Mouse (Mus musculus): ENCODE results near the gene Dgkh. TPM values are rescaled to one million over a fixed set of nuclear protein-coding genes. Genes with fewer than 3 reads are reported as not detected.

The Dgkh gene
- polyA plus RNA-seq, 1 experiment from 2014 or later = 0.87 TPM

DNA sequence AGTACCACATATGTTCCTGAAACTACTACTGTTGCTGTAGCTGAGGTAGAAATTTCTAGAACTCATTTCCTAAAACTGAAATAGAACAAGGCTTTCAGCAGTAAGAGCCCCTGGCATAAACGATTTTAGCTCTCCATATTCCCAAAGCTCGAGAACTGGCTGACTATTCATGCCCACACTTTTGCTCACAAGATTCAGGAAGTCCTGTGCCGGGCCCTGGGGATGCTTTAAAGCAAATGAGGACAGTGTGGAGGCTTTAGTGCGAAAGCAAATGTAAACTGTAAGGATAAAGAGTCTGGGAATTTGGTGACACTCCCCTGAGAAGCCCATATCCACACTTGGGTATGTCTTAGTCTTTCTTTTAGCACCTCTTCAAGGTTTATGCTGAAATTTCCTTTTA is 40.0 kb downstream of the Dgkh start:
- no peaks in the 10 kb centered on the region for H3K27me3 ChIP-seq (ENCODE audit: control insufficient read depth, insufficient read depth, low read length)
- H3K9me3 ChIP-seq (ENCODE audit: control insufficient read depth, low read length) = no peaks in the 10 kb centered on the region
- DNase-seq (ENCODE audit: low spot score) (no peak), ATAC-seq (ENCODE audit: insufficient number of reproducible peaks, low FRiP score, low TSS enrichment, low read depth) (no peak)
- WGBS = 69% methylated on average over 4 of the region's 4 CpGs
- H3K27ac ChIP-seq (replicated peaks; ENCODE audit: low read depth, low read length) = no peak overlapping the region
- no peak overlapping the region for H3K4me3 ChIP-seq (ENCODE audit: low read depth, low read length)
- no peak overlapping the region for H3K4me2 ChIP-seq (ENCODE audit: low read depth, severe bottlenecking)
- H3K9ac ChIP-seq (ENCODE audit: low read length) = no peak overlapping the region
- no peaks in the 10 kb centered on the region for H3K36me3 ChIP-seq (ENCODE audit: control insufficient read depth, insufficient read depth, low read length)
- H3K4me1 ChIP-seq (ENCODE audit: control insufficient read depth, insufficient read depth, low read length) = no peaks in the 10 kb centered on the region

DNA sequence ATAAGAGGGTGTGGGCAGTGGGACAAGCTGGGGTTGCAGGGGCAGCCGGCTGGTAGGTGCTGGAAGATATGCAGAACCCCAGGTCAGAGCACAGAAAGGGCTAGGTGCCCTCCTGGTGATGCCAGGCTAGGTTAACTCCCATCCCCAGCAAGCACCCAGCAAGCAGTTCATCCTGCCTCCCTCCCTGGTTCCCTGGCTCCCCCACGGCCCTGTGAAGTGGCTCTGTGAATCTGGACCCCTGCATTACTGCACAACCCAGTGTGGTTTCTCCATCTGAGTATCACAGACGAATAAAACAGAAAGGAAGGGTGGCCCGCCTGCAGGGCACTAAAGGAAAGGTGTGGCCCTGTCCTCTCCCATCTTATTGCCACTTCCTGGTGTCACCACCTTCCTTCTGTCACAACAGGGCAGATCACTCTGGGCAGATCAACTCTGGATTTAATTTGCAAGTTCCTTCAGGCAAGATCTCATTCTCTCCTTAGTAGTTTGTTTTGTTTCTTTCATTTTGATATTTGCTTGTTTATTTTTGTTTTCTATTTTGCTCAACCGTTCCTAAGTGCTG is 40.6 kb downstream of the Dgkh start:
- Histone ChIP-seq H3K4me3 (ENCODE audit: low read depth, low read length) (no peak overlapping the region), H3K9ac (ENCODE audit: low read length) (no peak overlapping the region), H3K4me1 (ENCODE audit: control insufficient read depth, insufficient read depth, low read length) (no peaks in the 10 kb centered on the region), H3K4me2 (ENCODE audit: low read depth, severe bottlenecking) (no peak overlapping the region), H3K9me3 (ENCODE audit: control insufficient read depth, low read length) (no peaks in the 10 kb centered on the region), H3K27ac (replicated peaks; ENCODE audit: low read depth, low read length) (no peak overlapping the region), H3K36me3 (ENCODE audit: control insufficient read depth, insufficient read depth, low read length) (no peaks in the 10 kb centered on the region), H3K27me3 (ENCODE audit: control insufficient read depth, insufficient read depth, low read length) (no peaks in the 10 kb centered on the region)
- DNase-seq (ENCODE audit: low spot score) (no peak), ATAC-seq (ENCODE audit: insufficient number of reproducible peaks, low FRiP score, low TSS enrichment, low read depth) (no peak)
- WGBS = 62% methylated on average over 5 of the region's 5 CpGs

DNA sequence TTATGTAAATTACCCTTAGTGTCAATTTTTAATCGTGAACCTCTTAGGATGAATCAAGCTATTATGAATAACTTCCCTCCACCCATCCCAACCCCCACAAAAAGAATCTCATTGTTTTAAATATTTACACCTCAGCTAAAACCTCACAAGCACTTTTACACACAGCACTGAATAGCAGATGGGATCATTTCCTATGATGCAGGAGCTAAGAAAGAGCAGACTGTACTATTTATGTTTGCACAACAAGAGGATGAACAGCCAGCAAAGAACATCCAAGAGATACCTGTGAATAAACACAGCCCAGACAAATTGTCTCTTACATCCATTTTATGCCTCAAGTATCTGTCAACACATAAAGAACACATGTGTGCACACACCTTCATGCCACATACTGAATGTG is 41.7 kb downstream of the Dgkh start:
- Histone ChIP-seq H3K9me3 (ENCODE audit: control insufficient read depth, low read length) (no peaks in the 10 kb centered on the region), H3K4me3 (ENCODE audit: low read depth, low read length) (no peak overlapping the region), H3K36me3 (ENCODE audit: control insufficient read depth, insufficient read depth, low read length) (no peaks in the 10 kb centered on the region), H3K27me3 (ENCODE audit: control insufficient read depth, insufficient read depth, low read length) (no peaks in the 10 kb centered on the region), H3K27ac (replicated peaks; ENCODE audit: low read depth, low read length) (no peak overlapping the region), H3K4me2 (ENCODE audit: low read depth, severe bottlenecking) (no peak overlapping the region), H3K4me1 (ENCODE audit: control insufficient read depth, insufficient read depth, low read length) (no peaks in the 10 kb centered on the region), H3K9ac (ENCODE audit: low read length) (no peak overlapping the region)
- ATAC-seq (ENCODE audit: insufficient number of reproducible peaks, low FRiP score, low TSS enrichment, low read depth) (no peak), DNase-seq (ENCODE audit: low spot score) (no peak)
- 88% methylated on average over 1 of the region's 1 CpGs for WGBS

DNA sequence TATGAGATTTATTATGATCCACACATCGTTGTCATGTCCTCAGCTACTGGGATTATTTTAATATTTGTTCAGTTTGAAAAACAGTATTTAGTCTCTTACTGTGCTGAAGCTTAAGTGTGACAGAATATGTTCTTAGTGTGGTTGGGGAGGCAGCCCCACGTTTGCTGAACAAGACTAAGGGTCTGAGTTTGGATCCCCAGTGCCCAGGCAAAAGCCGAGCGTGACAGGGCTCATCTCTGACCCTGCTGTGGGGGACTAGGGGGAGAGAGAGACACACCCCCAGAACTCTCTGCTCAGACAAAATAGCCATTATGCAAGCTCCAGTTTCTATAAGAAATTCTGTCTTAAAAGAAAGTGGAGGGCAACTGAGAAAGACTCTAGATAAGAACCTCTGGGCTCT is 42.2 kb downstream of the Dgkh start:
- no peak overlapping the region for H3K4me2 ChIP-seq (ENCODE audit: low read depth, severe bottlenecking)
- ATAC-seq (ENCODE audit: insufficient number of reproducible peaks, low FRiP score, low TSS enrichment, low read depth) (no peak), DNase-seq (ENCODE audit: low spot score) (no peak)
- H3K9me3 ChIP-seq (ENCODE audit: control insufficient read depth, low read length) = no peaks in the 10 kb centered on the region
- no peak overlapping the region for H3K9ac ChIP-seq (ENCODE audit: low read length)
- WGBS = 81% methylated on average over 4 of the region's 4 CpGs
- H3K4me3 ChIP-seq (ENCODE audit: low read depth, low read length) = no peak overlapping the region
- H3K27ac ChIP-seq (replicated peaks; ENCODE audit: low read depth, low read length) = no peak overlapping the region
- no peaks in the 10 kb centered on the region for H3K4me1 ChIP-seq (ENCODE audit: control insufficient read depth, insufficient read depth, low read length)
- no peaks in the 10 kb centered on the region for H3K36me3 ChIP-seq (ENCODE audit: control insufficient read depth, insufficient read depth, low read length)
- no peaks in the 10 kb centered on the region for H3K27me3 ChIP-seq (ENCODE audit: control insufficient read depth, insufficient read depth, low read length)

DNA sequence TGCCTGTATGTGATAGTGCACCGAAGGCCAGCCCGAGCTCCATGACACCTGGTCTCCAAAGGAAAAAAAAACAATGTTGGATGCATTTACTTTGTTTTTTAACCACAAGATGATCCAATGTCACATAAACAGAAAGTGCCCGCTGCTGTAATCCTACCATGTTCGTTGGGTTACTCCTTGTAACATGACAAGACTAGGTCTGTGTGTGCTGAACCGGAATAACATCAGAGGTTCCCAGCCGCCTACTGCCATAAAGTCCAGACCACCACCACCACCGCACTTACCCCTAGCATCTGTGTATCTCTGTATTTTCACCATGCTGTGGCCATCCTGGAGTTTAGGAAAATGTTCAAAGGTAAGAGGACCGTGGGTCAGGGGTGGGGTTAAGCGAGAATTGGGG is 42.6 kb downstream of the Dgkh start:
- no peaks in the 10 kb centered on the region for H3K27me3 ChIP-seq (ENCODE audit: control insufficient read depth, insufficient read depth, low read length)
- no peak overlapping the region for H3K9ac ChIP-seq (ENCODE audit: low read length)
- no peak overlapping the region for H3K27ac ChIP-seq (replicated peaks; ENCODE audit: low read depth, low read length)
- H3K4me2 ChIP-seq (ENCODE audit: low read depth, severe bottlenecking) = no peak overlapping the region
- no peaks in the 10 kb centered on the region for H3K9me3 ChIP-seq (ENCODE audit: control insufficient read depth, low read length)
- ATAC-seq (ENCODE audit: insufficient number of reproducible peaks, low FRiP score, low TSS enrichment, low read depth) (no peak), DNase-seq (ENCODE audit: low spot score) (no peak)
- H3K4me3 ChIP-seq (ENCODE audit: low read depth, low read length) = no peak overlapping the region
- 89% methylated on average over 9 of the region's 9 CpGs for WGBS
- H3K4me1 ChIP-seq (ENCODE audit: control insufficient read depth, insufficient read depth, low read length) = no peaks in the 10 kb centered on the region
- no peaks in the 10 kb centered on the region for H3K36me3 ChIP-seq (ENCODE audit: control insufficient read depth, insufficient read depth, low read length)

DNA sequence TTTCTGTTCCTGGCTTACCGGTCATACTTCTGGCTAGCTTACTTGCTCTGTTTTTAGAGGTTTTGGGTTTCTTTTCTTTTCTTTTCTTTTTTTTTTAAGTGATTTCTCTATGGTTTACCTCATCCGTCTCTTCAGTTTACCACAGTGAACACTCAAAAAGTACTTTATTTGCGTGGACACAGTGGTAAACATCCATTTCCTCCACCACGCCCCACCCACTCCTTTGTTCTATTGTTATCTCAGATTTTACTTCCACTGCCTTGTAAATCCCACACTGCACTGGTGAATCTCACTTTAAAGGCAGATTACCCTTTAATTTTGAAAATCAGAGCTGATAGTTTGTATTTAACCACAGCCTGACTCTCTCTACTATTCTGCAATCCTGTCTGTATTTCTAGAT is 44.9 kb downstream of the Dgkh start:
- DNase-seq (ENCODE audit: low spot score) (no peak), ATAC-seq (ENCODE audit: insufficient number of reproducible peaks, low FRiP score, low TSS enrichment, low read depth) (no peak)
- H3K9ac ChIP-seq (ENCODE audit: low read length) = no peak overlapping the region
- H3K4me1 ChIP-seq (ENCODE audit: control insufficient read depth, insufficient read depth, low read length) = no peaks in the 10 kb centered on the region
- WGBS = 89% methylated on average over 4 of the region's 4 CpGs
- H3K27me3 ChIP-seq (ENCODE audit: control insufficient read depth, insufficient read depth, low read length) = no peaks in the 10 kb centered on the region
- H3K36me3 ChIP-seq (ENCODE audit: control insufficient read depth, insufficient read depth, low read length) = no peaks in the 10 kb centered on the region
- H3K27ac ChIP-seq (replicated peaks; ENCODE audit: low read depth, low read length) = no peak overlapping the region
- H3K4me3 ChIP-seq (ENCODE audit: low read depth, low read length) = no peak overlapping the region
- no peak overlapping the region for H3K4me2 ChIP-seq (ENCODE audit: low read depth, severe bottlenecking)
- H3K9me3 ChIP-seq (ENCODE audit: control insufficient read depth, low read length) = no peaks in the 10 kb centered on the region

DNA sequence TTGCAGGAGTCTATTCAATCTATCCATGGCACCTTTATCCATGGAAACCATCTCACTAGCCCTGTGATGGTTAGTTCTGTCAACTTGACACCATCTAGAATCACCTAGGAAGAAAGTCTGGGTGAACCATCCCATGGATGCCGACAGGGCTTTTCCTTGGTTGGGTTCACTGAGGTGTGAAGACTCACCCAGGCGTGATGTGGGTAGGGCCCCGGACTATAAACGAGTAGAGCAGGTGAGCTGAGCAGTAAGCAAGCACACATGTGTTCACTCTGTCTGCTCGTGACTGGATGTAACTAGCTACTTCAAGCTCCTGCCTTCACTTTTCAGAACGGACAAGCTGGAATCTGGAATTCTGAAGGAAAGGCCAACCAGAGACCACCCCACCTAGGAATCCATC is 45.9 kb downstream of the Dgkh start:
- H3K27me3 ChIP-seq (ENCODE audit: control insufficient read depth, insufficient read depth, low read length) = no peaks in the 10 kb centered on the region
- no peak overlapping the region for H3K9ac ChIP-seq (ENCODE audit: low read length)
- no peak overlapping the region for H3K27ac ChIP-seq (replicated peaks; ENCODE audit: low read depth, low read length)
- no peak for ATAC-seq (ENCODE audit: insufficient number of reproducible peaks, low FRiP score, low TSS enrichment, low read depth)
- DNase-seq (ENCODE audit: low spot score) = no peak
- H3K36me3 ChIP-seq (ENCODE audit: control insufficient read depth, insufficient read depth, low read length) = no peaks in the 10 kb centered on the region
- H3K4me3 ChIP-seq (ENCODE audit: low read depth, low read length) = no peak overlapping the region
- no peak overlapping the region for H3K4me2 ChIP-seq (ENCODE audit: low read depth, severe bottlenecking)
- no peaks in the 10 kb centered on the region for H3K9me3 ChIP-seq (ENCODE audit: control insufficient read depth, low read length)
- 91% methylated on average over 6 of the region's 6 CpGs for WGBS
- no peaks in the 10 kb centered on the region for H3K4me1 ChIP-seq (ENCODE audit: control insufficient read depth, insufficient read depth, low read length)

DNA sequence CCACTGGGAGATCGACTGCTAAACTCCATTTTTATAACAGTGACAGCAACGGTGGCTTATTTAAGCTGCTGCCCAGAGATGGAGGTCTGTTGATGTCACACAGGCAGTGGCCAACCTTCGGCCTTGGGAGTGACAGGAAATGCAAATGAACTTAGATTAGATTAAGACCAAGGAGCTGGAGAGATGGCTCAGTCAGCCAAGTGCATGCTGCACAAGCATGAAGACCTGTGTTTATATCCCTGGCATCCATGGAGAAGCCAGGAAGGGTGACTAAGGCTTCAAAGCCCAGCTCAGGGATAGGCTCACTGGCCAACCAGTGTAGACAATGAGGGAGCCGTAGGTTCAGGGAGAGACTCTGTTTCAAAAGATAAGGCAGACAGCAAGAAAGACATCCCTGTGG is 48.4 kb downstream of the Dgkh start:
- no peak overlapping the region for H3K9ac ChIP-seq (ENCODE audit: low read length)
- no peaks in the 10 kb centered on the region for H3K36me3 ChIP-seq (ENCODE audit: control insufficient read depth, insufficient read depth, low read length)
- no peaks in the 10 kb centered on the region for H3K27me3 ChIP-seq (ENCODE audit: control insufficient read depth, insufficient read depth, low read length)
- no peaks in the 10 kb centered on the region for H3K4me1 ChIP-seq (ENCODE audit: control insufficient read depth, insufficient read depth, low read length)
- H3K4me3 ChIP-seq (ENCODE audit: low read depth, low read length) = no peak overlapping the region
- no peak for DNase-seq (ENCODE audit: low spot score)
- H3K9me3 ChIP-seq (ENCODE audit: control insufficient read depth, low read length) = no peaks in the 10 kb centered on the region
- ATAC-seq (ENCODE audit: insufficient number of reproducible peaks, low FRiP score, low TSS enrichment, low read depth) = no peak
- WGBS = 73% methylated on average over 4 of the region's 4 CpGs
- no peak overlapping the region for H3K27ac ChIP-seq (replicated peaks; ENCODE audit: low read depth, low read length)
- no peak overlapping the region for H3K4me2 ChIP-seq (ENCODE audit: low read depth, severe bottlenecking)

DNA sequence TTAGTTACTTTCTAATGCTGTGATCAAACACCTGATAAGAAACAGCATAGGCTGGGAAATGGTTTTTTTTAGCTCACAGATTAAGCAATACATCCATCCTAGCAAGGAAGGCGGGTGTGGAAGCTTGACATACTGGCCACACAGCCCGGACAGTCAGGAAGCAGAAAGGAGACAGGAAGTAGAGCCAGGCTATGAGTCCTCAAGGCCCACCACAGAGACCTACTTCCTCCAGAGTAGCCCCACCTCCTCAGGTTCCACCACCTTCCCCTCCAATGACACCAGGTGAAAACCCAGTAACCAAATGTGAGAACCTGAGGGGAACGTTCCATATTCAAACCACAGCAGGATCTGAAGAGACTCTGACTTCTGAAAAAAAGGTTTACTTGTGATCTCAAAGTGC is 53.6 kb downstream of the Dgkh start:
- H3K4me3 ChIP-seq (ENCODE audit: low read depth, low read length) = no peak overlapping the region
- H3K4me1 ChIP-seq (ENCODE audit: control insufficient read depth, insufficient read depth, low read length) = no peaks in the 10 kb centered on the region
- no peak overlapping the region for H3K27ac ChIP-seq (replicated peaks; ENCODE audit: low read depth, low read length)
- no peaks in the 10 kb centered on the region for H3K36me3 ChIP-seq (ENCODE audit: control insufficient read depth, insufficient read depth, low read length)
- H3K27me3 ChIP-seq (ENCODE audit: control insufficient read depth, insufficient read depth, low read length) = no peaks in the 10 kb centered on the region
- no peak overlapping the region for H3K9ac ChIP-seq (ENCODE audit: low read length)
- H3K9me3 ChIP-seq (ENCODE audit: control insufficient read depth, low read length) = no peaks in the 10 kb centered on the region
- 85% methylated on average over 3 of the region's 3 CpGs for WGBS
- no peak overlapping the region for H3K4me2 ChIP-seq (ENCODE audit: low read depth, severe bottlenecking)
- DNase-seq (ENCODE audit: low spot score) = no peak
- ATAC-seq (ENCODE audit: insufficient number of reproducible peaks, low FRiP score, low TSS enrichment, low read depth) = no peak

Data from limb, embryonic 11.5 days (tissue).